Mouse (Mus musculus): ENCODE data around the gene Ifrd1.

Ifrd1 gene

GRCm38 (mm10) chr12:40243241-40243640, 5.1 kb downstream of the Ifrd1 start:
- DNase-seq (ENCODE audit: low spot score in 2 of 2): no peak

GRCm38 (mm10) chr12:40239161-40239560, 9.1 kb downstream of the Ifrd1 start:
- DNase-seq (ENCODE audit: low spot score in 2 of 2): no peak

- DNase-seq (ENCODE audit: low spot score in 2 of 2): no peak
Observed at GRCm38 (mm10) chr12:40232231-40232630, 16.1 kb downstream of the Ifrd1 start.

GRCm38 (mm10) chr12:40231632-40232031, 16.7 kb downstream of the Ifrd1 start:
- DNase-seq (ENCODE audit: low spot score in 2 of 2): no peak

- DNase-seq (ENCODE audit: low spot score in 2 of 2): no peak
Observed at GRCm38 (mm10) chr12:40224171-40224880, 24.0 kb downstream of the Ifrd1 start.

GRCm38 (mm10) chr12:40223676-40224075, 24.6 kb downstream of the Ifrd1 start:
- no peak for DNase-seq (ENCODE audit: low spot score in 2 of 2)

- peak; percentile 99 for DNase-seq (ENCODE audit: low spot score in 2 of 2)
Observed at GRCm38 (mm10) chr12:40223082-40223619, 25.2 kb downstream of the Ifrd1 start.

GRCm38 (mm10) chr12:40222251-40223081, 25.8 kb downstream of the Ifrd1 start:
- DNase-seq (ENCODE audit: low spot score in 2 of 2): peak; percentile 88 to 91

GRCm38 (mm10) chr12:40221611-40222010, 26.7 kb downstream of the Ifrd1 start:
- no peak for DNase-seq (ENCODE audit: low spot score in 2 of 2)

- DNase-seq (ENCODE audit: low spot score in 2 of 2): no peak
Observed at GRCm38 (mm10) chr12:40220896-40221295, 27.4 kb downstream of the Ifrd1 start.

- no peak for DNase-seq (ENCODE audit: low spot score in 2 of 2)
Observed at GRCm38 (mm10) chr12:40220001-40220570, 28.2 kb downstream of the Ifrd1 start.

- no peak for DNase-seq (ENCODE audit: low spot score in 2 of 2)
Observed at GRCm38 (mm10) chr12:40218430-40218945, 29.8 kb downstream of the Ifrd1 start.

- DNase-seq (ENCODE audit: low spot score in 2 of 2): no peak
Observed at GRCm38 (mm10) chr12:40217776-40218175, 30.5 kb downstream of the Ifrd1 start.

GRCm38 (mm10) chr12:40214888-40215876, 33.1 kb downstream of the Ifrd1 start:
- no peak for DNase-seq (ENCODE audit: low spot score in 2 of 2)

- DNase-seq (ENCODE audit: low spot score in 2 of 2): no peak
Observed at GRCm38 (mm10) chr12:40209049-40209448, 39.3 kb downstream of the Ifrd1 start.

GRCm38 (mm10) chr12:40207909-40208308, 40.4 kb downstream of the Ifrd1 start:
- DNase-seq (ENCODE audit: low spot score in 2 of 2): no peak

GRCm38 (mm10) chr12:40202161-40203035, 45.9 kb downstream of the Ifrd1 start:
- no peak for DNase-seq (ENCODE audit: low spot score in 2 of 2)

- DNase-seq (ENCODE audit: low spot score in 2 of 2): no peak
Observed at GRCm38 (mm10) chr12:40200484-40201235, 47.6 kb downstream of the Ifrd1 start.

GRCm38 (mm10) chr12:40199795-40200402, 48.4 kb downstream of the Ifrd1 start:
- DNase-seq (ENCODE audit: low spot score in 2 of 2): peak; percentile 53 to 66

Measured in frontal cortex, postnatal 25 days (tissue).